Mouse (Mus musculus) liver, adult 2 months (tissue): Measurements from ENCODE around the gene Slc38a9.

Source experiments
- CTCF ChIP-seq: fragments of 200-500 bp; IDR thresholded peaks from 2 replicates; pipeline ENCODE4 v1.5.1; 2011; ENCODE audit warnings: low read depth, low read length, control low read depth
- POLR2A ChIP-seq: fragments of 200-500 bp; IDR thresholded peaks from 2 replicates; pipeline ENCODE4 v1.6.1; 2011; ENCODE audit warnings: low read length, control low read depth; ENCODE audit not compliant: insufficient read depth; ENCODE audit errors: extremely low read depth

DNA sequence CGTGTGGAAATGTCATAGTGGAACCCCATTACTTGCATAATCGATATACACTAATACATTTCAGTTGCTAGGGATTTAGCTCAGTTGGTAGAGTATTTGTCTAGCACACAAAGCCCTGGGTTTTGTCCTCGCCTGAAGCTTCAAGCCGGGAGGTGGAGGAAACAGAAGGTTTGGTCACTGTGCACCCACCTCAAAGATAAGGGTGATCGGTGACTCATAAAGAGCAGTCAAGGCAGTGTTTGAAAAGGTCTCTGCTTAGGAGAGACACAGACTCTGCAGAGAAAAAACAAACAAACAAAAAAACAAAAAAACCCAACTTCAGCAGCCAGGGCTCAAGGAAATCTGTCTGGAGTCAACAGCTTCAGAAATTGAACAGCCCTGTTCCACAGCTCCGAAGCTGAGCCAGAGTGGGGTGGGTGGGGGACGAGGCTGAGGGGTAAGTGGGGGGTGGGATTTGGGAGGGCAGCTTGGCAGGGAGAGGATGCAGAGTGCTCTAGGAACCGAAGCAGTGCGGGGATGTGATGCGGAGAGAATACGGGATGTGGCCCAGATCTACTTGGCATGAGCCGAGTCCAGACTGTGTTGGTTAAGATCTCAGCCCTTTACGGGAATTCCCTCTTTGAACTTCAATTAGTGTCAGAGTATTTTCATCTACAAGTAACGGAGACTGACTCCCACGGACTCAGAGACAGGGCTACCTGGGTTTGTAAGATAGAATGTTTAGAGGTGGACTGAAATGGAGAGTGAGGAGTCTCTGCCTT lies 99.4 kb downstream of the Slc38a9 start:
- TF ChIP-seq CTCF (no peak), POLR2A (no peak)
